Mouse (Mus musculus) kidney, postnatal 25 days (tissue): ENCODE measurements around the gene Eid2b.
A peak's percentile ranks its signal among the peaks of the same experiment; 100 is the strongest.

ENCODE experiments used
- DNase-seq, 2 experiments: peaks; one replicate each; pipeline ENCODE4 v3.0.0; 2021; ENCODE audit warnings: mixed read lengths in 2 of 2

The Eid2b gene

DNA sequence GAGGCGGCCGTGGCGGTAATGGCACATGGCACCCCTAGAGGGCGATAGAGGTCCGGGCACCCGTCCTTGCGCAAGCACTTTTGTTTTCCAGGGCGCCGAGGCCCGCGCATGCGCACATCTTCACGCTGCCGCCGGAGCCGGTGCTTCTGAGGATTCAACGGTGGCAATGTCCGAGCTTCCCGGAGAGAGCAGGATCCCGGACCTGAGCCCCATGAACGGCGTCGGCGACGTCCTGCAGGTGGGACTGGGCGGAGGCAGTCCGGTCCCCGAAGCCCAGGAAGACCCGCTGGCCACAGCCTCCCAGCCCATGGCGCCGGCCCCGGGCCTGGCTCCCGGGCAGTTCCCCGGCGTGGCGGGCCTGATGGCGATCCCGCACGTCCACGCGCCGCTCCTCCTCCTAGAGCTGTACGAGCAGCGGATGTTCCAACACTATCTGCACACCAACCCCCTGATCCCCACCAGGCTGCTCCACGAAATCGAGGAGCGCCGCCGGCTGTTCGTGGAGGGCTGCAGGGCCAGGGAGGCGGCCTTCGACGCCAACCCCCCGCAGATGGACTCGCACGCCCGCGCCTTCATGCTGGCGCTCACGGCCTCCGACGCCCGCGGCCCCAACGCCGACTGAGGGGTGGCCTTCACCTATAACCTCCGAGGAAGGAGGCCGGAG lies at the start of gene Eid2b:
TSS of gene Eid2b (plus strand) at position 125 of the 664 bp plus-strand sequence.
- DNase-seq, result peak; percentile 95 to 97

DNA sequence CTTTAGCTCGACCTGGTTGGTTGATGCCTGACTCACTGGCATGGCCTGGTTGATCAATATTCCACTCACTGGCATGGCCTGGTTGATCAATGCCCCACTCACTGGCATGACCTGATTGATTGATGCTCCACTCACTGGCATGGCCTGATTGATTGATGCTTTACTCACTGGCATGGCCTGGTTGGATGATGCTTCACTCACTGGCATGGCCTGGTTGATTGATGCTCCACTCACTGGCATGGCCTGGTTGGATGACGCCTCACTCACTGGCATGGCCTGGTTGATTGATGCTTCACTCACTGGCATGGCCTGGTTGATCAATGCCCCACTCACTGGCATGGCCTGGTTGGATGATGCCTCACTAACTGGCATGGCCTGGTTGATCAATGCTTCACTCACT lies 33.6 kb upstream of the Eid2b start:
- peak in 1 of 2 experiments; percentile 1 for DNase-seq

DNA sequence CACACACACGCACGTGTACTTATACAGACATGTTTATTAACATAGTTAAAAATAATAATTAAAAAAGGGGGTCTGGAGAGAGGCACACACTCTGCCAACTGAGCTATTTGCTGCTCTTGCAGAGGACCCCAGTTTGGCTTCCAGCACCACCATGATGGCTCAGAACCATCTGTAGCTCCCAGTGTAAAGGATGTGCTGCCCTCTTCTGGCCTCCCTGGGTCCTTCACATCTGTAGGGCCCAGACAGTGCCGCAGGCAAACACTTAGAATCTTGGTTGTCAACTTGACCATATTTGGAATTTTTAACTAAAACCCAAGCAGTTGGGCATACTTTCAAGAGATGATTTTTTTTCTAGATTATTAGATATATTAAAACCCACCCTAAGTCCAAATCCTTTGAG lies 28.6 kb upstream of the Eid2b start:
- DNase-seq, result no peak

DNA sequence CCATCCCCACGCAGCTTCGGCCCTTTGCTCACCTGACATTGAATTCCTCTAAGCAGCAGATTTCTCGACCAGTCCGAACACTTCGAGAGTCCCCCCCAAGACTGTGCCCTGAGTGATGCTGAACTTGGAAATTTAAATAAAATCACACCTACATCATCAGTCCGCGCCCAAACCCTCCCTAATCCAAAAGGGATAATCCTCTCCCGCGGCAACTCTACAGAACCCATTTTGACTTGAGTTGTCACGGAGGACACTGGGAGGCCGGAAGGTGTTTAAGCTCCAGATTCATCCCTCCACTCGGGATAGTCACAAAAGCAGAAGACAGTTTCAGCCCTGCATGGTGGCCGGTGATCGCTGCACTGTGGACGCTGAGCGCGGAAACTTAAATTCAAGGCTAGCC lies 25.6 kb upstream of the Eid2b start:
- no peak for DNase-seq

DNA sequence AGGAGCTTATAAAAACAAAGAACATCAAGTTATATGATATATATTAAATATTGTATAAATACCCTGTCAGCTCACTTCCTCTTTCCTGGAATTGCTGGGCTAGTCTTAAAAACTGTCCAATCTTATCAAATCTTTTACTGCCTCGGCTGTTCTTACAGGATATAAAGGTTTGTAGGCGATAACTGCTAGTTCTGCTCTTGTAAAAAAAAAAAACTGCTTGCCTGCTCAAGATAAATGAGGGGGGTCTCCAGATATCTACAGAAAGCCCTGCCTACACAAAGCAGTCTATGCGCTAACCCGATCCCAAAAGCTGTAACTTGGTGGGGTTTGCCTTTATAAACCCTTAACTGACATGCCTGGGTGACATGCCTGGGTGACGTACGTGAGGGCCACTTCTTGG lies 22.9 kb upstream of the Eid2b start:
- no peak for DNase-seq

DNA sequence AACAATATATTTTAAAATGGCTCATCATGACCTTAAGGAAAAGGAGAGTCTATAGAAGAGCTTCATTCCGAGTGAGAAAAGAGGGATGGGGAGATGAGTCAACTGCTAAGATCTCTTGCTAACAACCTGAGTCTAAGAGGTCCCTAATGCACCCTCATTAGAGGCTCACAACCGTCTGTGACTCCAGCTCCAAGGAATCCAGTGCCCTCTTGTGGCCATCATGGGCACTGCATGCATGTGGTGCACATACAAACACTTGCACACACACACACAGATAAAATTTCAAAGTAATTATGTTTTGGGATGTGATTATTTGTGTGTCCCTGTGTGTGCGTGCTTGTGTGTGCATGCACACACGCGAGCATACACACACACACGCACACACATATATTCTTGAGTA lies 22.1 kb upstream of the Eid2b start:
- no peak for DNase-seq

DNA sequence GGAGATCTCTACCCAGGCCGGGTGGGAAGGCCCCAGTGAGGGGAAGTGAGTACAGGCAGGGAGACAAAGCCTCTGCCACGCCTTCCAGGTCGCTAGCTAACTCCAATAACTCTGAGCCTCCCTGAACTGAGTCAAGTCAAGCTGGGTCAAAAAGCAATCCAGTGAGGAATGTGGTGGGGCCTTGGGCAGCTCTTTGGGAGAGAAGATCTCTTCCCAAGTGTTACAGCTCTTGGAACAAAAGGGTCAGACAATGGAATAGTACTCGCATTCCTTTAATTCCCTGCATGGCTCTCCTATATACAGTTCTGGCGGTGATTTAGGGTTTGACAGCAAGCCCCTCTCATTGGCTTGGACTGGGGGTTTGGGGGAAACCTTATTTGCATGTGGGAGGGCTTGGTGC lies 14.7 kb upstream of the Eid2b start:
- no peak for DNase-seq

DNA sequence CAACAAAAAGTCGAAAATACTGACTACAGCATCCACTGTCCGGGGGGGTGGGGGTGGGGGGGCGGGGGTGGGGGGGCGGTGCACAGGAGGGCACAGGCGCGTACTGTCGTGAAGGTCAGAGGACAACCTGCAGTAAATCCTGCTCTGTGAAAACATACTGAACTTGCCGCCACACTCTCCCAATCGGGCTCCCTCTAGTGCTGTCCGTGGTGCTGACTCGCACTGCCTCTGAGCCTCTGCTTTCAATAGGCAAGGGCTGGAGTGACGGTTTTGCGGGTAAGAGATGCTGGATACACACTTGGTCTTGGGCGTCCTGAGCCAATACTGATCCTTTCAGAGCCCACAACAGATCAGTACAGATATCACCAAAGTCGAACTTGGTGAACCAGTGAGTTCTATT lies 13.8 kb upstream of the Eid2b start:
- peak; percentile 81 to 84 for DNase-seq

DNA sequence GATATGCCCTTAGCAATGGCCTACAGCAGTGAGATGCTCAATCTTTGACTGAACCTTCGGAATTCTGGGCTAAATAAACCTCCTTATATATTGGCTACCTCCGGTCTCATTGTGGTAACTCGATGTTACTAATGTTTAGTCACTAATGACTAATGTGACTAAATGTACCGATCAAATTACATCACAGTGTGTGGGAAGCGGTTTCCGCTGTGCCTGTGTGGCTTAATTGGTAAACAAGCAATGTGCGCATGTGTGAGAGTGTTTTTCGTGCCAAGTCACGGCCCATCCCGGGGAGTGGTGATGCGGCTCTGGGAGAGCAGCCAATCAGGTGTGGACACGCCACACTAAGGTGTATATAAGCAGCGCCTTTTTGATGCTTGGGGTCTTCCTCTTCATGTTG lies 12.1 kb upstream of the Eid2b start:
- no peak for DNase-seq

DNA sequence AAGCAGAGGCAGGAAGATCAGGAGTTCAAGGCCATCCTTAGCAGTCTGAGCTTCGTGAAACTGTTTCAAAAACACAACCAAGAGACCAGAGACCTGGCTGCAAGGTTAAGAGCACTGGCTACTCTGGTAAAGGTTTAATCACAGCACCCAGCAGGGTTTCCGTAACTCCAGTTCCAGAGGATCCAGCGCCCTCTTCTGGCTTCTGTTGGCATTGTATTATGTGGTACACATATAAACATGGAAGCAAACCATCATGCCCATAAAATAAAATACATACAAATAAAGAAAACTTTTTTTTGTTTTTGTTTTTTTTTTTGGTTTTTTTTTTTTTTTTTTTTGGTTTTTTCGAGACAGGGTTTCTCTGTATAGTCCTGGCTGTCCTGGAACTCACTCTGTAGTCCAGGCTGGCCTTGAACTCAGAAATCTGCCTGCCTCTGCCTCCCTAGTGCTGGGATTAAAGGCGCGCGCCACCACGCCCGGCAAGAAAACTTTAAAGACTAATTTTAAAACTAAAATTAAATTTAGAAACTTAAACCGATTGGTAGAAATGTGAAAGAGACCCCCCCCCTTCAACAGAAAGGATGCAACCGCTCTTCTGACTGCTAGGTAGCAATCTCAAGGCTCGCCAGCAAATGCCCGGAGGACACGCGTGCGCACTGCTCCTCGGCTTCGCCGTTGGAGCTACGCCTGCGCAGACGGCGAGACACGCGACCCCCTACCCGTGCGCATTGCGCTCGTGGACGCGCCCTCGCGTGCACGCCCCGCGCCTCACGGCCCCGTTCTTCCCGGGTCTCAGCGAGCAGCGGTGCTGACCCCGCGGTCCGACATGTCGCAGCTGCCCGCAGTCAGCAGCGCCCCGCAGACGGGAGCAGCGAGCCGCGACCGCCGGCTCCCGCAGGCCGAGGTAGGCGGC lies 10.2 kb upstream of the Eid2b start, which contains the start of gene Eid2:
TSS of gene Eid2 (plus strand) at position 753 of the 913 bp plus-strand sequence.
- DNase-seq, result peak; percentile 76 to 87

DNA sequence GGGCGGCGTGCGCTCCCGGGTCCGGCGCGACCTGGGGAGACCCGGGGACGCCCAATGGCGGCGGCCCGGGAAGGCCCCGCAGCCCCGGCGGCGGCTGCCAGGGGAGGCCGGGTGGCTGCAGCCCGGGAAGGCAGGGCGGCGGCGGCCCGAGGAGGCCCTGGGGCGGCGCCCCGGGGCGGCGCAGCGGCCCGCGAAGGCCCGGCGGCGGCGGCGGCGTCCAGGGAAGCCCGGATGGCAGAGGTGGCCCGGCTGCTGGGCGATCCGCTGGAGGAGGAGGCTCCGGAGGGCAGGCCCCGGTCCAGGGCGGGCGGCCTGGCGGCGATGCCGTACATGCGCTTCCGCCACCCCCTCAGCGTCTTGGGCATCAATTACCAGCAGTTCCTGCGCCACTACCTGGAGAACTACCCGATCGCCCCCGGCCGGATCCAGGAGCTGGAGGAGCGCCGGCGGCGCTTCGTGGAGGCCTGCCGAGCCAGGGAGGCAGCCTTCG lies 9.5 kb upstream of the Eid2b start:
- DNase-seq, result peak; percentile 58 to 77

DNA sequence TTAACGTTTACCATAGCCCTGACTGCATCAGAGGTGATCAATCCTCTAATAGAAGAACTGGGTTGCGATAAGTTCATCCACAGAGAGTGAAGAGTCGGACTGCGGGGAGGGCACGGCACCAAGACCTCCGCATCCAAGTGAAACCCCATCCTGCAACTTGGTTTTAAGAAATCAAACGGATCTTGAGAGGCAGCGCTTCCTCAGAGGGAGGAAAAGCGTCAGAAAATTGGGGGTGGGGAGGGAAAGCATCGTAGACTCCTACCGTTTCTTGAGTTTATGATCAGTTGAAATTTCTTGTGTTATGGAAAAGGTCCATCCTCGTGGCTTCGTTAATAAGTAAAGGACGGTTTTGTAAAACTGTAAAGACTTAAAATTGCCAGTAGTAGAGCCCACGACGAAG lies 9.0 kb upstream of the Eid2b start:
- no peak for DNase-seq

DNA sequence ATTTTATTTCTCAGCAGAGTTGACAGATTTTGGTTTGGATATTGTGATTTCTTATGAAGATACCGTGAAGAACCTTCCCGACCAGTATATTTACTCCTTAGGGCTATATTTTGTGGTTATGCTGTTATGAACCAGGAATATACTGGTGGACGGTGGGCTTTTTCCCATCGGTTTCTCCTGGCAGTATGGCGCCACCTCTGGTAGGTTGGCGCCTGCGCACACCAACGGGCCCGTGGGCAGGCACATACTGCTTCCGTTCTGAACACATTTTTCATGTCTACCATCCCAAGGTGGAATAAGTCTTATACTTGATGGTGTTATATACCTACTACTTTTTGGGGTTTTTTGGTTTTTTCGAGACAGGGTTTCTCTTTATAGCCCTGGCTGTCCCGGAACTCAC lies 8.2 kb upstream of the Eid2b start:
- DNase-seq, result no peak

DNA sequence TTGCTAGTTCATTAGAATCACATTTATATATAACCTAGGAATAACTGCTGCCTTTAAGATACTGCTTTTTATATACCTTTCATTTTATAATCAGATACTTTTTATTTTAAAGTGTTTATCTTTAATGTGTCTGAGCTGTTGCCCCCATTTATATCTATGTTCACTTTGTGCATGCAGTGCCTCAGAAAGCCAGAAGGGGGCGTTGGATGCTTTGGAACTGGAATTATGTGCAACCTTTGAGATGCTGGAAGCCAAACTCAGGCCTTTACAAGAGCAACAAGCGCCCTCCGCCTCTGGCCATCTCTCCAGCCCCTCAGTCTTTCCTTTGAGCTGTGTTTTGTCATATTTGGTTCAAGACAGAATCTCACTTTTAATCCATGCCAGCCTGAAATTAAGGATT lies 5.8 kb upstream of the Eid2b start:
- no peak for DNase-seq

DNA sequence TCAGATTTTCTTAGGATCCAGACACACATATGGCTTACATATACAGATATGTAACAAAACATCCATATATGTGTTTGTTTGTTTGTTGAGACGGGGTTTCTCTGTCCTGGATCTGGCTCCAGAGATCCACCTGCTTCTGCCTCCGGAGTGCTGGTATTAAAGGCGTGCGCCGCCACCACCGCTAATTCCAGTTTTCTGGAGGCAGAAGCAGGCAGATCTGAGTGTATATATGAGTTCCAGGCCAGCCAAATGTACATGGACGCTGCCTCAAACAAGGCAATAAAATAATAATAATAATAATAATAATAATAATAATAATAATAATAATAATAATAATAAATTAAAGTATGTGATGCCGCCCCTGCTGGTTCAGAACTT lies 313 bp upstream of the Eid2b start:
- no peak for DNase-seq

DNA sequence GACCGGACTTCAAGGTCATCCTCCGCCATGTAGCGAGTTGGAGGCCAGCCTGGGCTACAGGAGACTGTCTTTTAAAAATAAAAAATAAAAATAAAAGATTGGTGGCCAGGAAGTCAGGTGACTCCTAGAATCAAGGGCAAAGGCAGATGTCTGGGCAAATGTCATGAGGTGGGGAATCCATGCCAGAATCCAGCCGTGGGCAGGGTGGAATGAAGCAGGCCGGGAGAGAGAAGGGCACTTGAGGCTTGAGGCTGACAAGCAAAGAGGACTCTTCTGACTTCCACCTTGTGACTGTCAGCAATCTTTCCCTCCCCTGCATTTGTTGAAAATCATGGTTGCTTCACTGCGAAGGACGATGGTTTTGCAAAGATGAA lies 727 bp downstream of the Eid2b start:
- peak in 1 of 2 experiments; percentile 45 for DNase-seq

DNA sequence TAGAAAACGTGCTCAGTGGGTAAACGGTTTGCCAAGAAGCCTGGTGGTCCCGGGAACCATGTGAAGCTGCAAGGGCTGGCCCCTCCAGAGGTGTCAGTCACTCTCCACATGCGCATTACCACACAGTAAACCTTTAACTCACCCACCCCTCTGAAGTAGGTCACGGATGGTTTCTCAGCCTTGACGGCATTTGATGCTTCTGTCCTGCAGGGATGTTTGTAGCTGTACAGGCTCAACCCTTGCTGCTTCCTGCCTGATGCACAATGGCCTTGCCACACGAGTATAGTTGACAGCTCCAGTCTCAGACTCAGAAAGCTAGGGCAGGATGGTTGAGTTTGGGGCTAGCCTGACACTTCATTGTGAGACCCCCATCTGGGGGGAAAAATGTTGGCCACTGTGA lies 3.1 kb downstream of the Eid2b start:
- no peak for DNase-seq

DNA sequence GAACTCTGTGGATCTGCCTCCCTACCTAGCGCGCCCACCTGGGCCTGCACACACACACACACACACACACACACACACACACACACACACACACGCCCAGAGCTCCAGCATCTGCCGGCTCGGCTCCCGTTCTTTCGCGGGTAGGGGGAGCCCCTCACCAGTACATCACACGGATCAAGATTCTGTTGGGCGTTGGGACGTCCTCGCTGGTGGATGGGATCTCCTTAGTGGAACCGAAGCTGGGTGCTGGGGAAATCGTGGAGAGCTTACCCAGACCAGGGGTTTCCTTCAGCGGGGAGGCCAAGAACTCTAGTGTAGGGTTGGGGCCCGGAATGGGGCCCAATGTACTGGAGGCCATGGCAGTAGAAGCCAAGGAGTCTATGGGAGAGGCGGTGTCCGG lies 12.6 kb downstream of the Eid2b start:
- DNase-seq, result no peak

DNA sequence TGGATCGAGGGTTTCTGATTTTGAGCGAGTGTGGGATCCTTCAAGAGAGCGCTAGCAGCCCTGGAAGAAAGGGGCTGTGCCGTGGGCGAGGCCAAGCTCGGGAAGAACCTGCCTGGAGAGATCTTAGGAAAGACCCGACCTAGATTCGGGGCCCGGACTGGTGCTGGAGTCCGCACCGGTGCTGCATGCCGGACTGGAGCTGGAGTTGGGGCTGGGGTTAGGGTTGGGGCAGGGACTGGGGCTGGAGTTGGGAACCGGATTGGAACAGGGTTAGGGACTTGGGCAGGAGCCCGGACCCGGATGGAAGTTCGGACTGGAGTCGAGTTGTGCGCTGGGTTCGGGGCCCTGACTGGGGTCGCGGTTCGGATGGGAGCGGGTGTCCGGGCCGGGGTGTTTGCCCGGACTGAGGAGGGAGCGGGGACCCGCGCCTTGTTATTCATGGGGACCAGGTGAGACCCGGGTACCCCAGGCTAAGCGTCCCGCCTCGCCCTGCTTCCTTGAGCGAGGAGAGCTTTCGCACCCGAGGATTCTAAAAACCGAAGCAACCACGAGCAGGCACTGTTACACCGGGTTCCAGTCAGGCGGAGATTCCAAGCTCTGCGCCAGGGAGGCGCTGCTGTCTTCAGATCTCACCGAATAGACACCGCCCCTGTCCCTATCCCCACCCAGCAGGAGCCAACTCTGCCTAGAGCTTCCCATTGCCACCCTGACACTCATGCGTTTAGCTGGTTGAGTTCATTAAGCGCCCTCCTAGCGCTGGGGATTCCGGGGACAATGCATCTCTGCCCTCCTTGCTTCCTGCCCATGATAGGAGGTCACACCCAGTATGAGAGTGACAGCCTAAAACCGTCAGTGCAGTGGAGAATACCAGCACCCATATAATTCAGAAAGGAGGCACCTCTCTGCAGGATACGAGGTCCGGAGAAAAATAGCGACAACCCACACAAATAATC lies 13.4 kb downstream of the Eid2b start, which contains the start of gene Selenov:
TSS of gene Selenov (minus strand) at position 549 of the 953 bp plus-strand sequence.
- no peak for DNase-seq

DNA sequence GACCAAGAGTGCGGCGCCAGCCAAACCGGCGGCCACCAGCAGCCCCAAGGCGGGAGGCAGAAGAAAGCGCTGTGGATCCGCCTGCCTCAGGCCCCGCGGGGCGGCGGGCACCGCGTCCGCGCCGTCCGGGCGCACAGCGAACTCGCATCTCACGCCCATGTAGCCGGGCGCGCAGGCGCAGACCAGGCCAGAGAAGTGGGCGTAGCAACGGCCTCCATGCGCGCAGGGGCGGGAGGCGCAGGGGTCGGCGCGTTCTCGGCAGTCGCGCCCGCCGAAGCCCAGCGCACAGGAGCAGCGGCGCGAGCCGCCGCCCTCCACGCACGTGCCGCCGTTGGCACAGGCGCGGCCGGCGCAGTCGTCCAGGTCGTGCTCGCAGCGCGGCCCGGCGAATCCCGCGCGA lies 16.9 kb downstream of the Eid2b start:
- peak; percentile 59 to 75 for DNase-seq

DNA sequence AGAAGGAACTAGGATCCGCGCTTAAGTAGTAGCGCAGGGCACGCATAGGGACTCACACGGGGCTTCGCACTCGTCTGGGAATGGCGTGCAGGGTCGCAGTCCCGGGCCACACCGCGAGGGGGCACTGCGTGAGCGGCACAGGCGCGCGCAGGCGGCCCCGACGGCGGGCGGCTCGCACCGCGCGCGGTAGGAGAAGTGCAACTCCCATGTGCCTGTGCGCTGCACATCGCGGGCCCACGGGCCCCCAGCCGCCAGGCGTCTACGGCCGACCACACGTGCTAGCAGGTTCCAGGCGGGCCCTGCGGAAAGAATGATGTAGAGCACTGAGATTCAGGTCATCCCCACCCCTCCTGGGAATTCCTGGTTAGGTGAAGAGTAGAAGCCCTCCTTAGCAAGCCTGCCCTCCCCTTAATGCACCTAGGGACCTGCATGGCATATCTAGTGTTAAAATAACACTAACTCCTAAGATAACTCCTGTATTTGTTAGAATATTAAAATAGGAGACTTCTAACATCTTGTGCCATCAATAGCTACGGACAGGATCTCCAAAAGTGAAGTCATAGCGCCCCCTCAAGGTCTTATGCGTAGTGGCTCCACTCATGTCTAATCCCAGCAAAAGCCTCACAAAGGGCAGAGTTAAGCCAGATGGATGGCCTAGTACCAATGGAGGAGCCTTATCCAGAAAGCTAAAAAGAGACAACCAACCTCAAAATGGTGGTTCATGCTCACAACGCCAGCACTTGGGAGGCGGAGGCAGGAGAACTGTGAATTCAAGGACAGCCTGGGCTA lies 21.5 kb downstream of the Eid2b start:
- peak; percentile 52 to 69 for DNase-seq
